Mouse (Mus musculus): ENCODE results near the gene Ptger2.
"Not testable (repeated sequence)": the region's sequence is repeated elsewhere in the genome, so short reads cannot be mapped to it uniquely, and the experiment has no call there.

Ptger2 gene

GRCm38 (mm10) chr14:44987674-44988355, at the start of gene Ptger2:
Ptger2 (plus strand) TSS chr14:44988195.
- DNase-seq = not testable (repeated sequence)

GRCm38 (mm10) chr14:44960746-44961145, 27.2 kb upstream of the Ptger2 start:
- DNase-seq = no peak

- DNase-seq = peak; percentile 56
Measured at GRCm38 (mm10) chr14:44977278-44977677, 10.7 kb upstream of the Ptger2 start.

GRCm38 (mm10) chr14:44979887-44980286, 8.1 kb upstream of the Ptger2 start:
- DNase-seq = no peak

- DNase-seq = no peak
Measured at GRCm38 (mm10) chr14:44981490-44981889, 6.5 kb upstream of the Ptger2 start.

GRCm38 (mm10) chr14:44984106-44984505, 3.9 kb upstream of the Ptger2 start:
- no peak for DNase-seq

- no peak for DNase-seq
Measured at GRCm38 (mm10) chr14:44986248-44986647, 1.7 kb upstream of the Ptger2 start.

GRCm38 (mm10) chr14:44988456-44989016, 541 bp downstream of the Ptger2 start:
- no peak for DNase-seq

GRCm38 (mm10) chr14:44989017-44989721, 1.2 kb downstream of the Ptger2 start:
- no peak for DNase-seq

GRCm38 (mm10) chr14:44989751-44990150, 1.8 kb downstream of the Ptger2 start:
- no peak for DNase-seq

- DNase-seq = no peak
Measured at GRCm38 (mm10) chr14:44994337-44994736, 6.3 kb downstream of the Ptger2 start.

- no peak for DNase-seq
Measured at GRCm38 (mm10) chr14:45000086-45000769, 12.2 kb downstream of the Ptger2 start.

- no peak for DNase-seq
Measured at GRCm38 (mm10) chr14:45005698-45006283, 17.8 kb downstream of the Ptger2 start.

- DNase-seq = no peak
Measured at GRCm38 (mm10) chr14:45009242-45009641, 21.2 kb downstream of the Ptger2 start.

GRCm38 (mm10) chr14:45011260-45011659, 23.3 kb downstream of the Ptger2 start:
- no peak for DNase-seq

GRCm38 (mm10) chr14:45011671-45012070, 23.7 kb downstream of the Ptger2 start:
- DNase-seq = no peak

- DNase-seq = no peak
Measured at GRCm38 (mm10) chr14:45021551-45021950, 33.6 kb downstream of the Ptger2 start.

GRCm38 (mm10) chr14:45034293-45034692, 46.3 kb downstream of the Ptger2 start:
- no peak for DNase-seq

GRCm38 (mm10) chr14:45036579-45036978, 48.6 kb downstream of the Ptger2 start:
- no peak for DNase-seq

GRCm38 (mm10) chr14:45038052-45038451, 50.1 kb downstream of the Ptger2 start:
- no peak for DNase-seq

- DNase-seq = no peak
Measured at GRCm38 (mm10) chr14:45040851-45041475, 53.0 kb downstream of the Ptger2 start.

- no peak for DNase-seq
Measured at GRCm38 (mm10) chr14:45048128-45048527, 60.1 kb downstream of the Ptger2 start.

Data from kidney, adult 18-20 months (tissue).